Mouse (Mus musculus) heart, postnatal 0 days (tissue): ENCODE measurements at regions not wholly inside any gene's neighbourhood (a gene's known extent, or its start where the extent isn't known, plus 50 kb on each side); places are given as distances from the start of the nearest gene placed in this dataset.

Experiments
- CTCF ChIP-seq: IDR thresholded peaks from 2 replicates; pipeline ENCODE4 v1.5.1; 2016; ENCODE audit warnings: antibody characterized with exemption, control low read depth, low read depth
- EP300 ChIP-seq: IDR thresholded peaks from 2 replicates; pipeline ENCODE4 v1.6.1; 2016; ENCODE audit warnings: antibody characterized with exemption, low read depth

DNA sequence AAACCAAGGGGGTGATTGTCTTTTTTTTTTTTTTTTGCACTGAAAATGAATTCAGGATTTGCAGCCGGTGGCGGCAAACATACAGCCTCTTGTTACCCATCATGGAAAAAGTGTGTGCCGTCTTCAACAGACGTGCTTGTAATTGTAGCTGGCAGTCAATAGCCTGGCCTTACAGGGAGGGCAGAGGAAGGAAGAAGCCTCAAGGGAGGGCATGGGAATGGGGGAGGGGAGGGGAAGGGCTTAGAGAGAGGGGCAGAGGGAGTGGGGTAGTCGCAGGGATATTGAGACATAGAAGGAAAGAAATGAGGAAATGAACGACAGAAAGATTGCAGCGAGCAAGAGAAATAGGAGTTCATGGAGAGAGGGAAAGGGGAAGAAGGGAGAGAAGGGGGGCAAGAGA is 137.4 kb upstream of the Zc3h12a start:
- TF ChIP-seq CTCF (no peak), EP300 (no peak)
